Mouse (Mus musculus) central nervous system, embryonic 18 days (tissue): ENCODE data around the gene Scarb1. TPM values are rescaled to one million over a fixed set of nuclear protein-coding genes. Genes with fewer than 3 reads are reported as not detected.

Source experiments
- polyA plus RNA-seq: library from polyadenylated mRNA; depleted of rRNA; stranded (reverse); fragments of >200 nt; gene quantifications from 2 replicates; pipeline ENCODE4 v1.2.3, GENCODE M21; 2012; rRNA removed

Scarb1 gene
- 52.9 and 57.3 TPM in 2 replicates for polyA plus RNA-seq

GRCm38 (mm10) chr5:125340547-125341262, at the start of gene Scarb1:
TSS of gene Scarb1 (minus strand) at chr5:125341094.

GRCm38 (mm10) chr5:125389579-125390441, 48.9 kb upstream of the Scarb1 start, which contains the start of gene Ubc:
TSS of gene Ubc (minus strand) at chr5:125390202.

GRCm38 (mm10) chr5:125389131-125389578, 48.3 kb upstream of the Scarb1 start, which contains the start of gene Gm10382:
TSS of gene Gm10382 (plus strand) at chr5:125389322.

Other genes with a start within 250 kb of the Scarb1 start
- gene Ncor2, start 161.9 kb downstream of the Scarb1 start, polyA plus RNA-seq, result 28.9 and 29.0 TPM in 2 replicates
- 0.13 and 0.28 TPM in 2 replicates for gene Gm10382, start 48.2 kb upstream of the Scarb1 start, polyA plus RNA-seq
- 797 and 818 TPM in 2 replicates for gene Ubc, start 49.1 kb upstream of the Scarb1 start, polyA plus RNA-seq
- gene Dhx37, start 93.0 kb upstream of the Scarb1 start, polyA plus RNA-seq, result 24.5 and 25.6 TPM in 2 replicates
- 19.2 and 21.1 TPM in 2 replicates for gene Bri3bp, start 100.5 kb upstream of the Scarb1 start, polyA plus RNA-seq
- 117 and 122 TPM in 2 replicates for gene Aacs, start 134.7 kb upstream of the Scarb1 start, polyA plus RNA-seq
- gene Tmem132b, start 190.7 kb upstream of the Scarb1 start, polyA plus RNA-seq, result 9.3 and 10.5 TPM in 2 replicates